Mouse (Mus musculus): ENCODE measurements around the gene Plekhf1. TPM values are rescaled to one million over a fixed set of nuclear protein-coding genes. Genes with fewer than 3 reads are reported as not detected.

Plekhf1 gene
- polyA plus RNA-seq, 1 experiment = 14.1 TPM

DNA sequence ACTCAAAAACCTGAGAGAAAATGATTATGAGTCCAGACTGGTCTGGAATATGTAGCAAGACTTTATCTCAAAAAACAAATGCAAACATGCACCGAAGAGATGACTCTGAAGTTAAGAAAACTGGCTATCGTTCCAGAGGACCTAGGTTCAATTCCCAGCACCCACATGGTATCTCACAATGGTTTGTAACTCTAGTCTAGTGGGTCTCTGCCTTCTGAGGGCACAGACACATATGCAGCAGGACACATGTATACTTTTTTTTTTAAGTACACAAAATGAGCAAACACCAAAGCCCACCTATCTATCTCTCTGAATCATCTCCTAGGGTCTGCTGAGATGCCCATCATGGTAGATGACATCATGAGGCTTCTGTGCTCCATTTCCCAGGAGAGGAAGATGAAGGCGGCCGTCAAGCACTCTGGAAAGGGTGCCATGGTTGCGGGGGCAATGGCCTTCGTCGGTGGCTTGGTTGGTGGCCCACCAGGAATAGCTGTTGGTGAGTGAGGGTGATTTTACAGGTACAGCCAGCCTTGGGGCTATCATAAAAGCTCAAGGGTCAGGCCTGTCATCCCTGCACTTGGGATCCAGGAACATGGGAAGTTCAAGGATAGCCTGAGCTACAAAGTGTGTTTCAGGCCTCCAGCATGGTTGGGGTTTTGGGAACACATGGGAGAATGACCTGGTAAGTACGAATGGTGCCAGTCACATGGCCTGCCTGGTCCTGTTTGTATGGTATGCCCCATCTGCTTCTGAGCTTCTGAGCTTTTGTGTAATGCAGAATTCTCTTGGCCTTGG lies 39.3 kb downstream of the Plekhf1 start:
- DNase-seq (ENCODE audit: low spot score) = no peak

GRCm38 (mm10) chr7:38187796-38188195 lies 40.0 kb downstream of the Plekhf1 start:
- DNase-seq (ENCODE audit: low spot score) = no peak

DNA sequence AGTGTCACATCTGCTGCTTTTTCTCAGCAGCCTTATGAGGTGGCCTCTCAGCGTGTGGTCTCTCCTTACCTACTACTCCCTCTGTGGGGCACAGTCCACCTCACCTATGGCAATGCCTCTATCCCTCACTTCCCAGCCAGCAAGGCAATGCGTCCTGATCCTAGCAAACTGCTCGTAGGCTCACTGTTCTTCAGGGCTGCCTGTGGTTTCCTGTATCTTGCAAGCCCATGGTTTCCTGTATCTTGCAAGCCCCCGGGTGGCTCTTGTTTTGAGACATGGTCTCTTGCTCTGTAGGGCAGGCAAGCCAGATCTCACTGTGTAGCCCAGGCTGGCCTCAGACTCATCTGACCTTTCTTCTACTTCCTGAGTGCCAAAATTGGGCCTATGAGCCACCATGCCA lies 41.0 kb downstream of the Plekhf1 start:
- no peak for DNase-seq (ENCODE audit: low spot score)

- DNase-seq (ENCODE audit: low spot score) = no peak
Observed at GRCm38 (mm10) chr7:38184786-38185185, 43.0 kb downstream of the Plekhf1 start.

GRCm38 (mm10) chr7:38184418-38184745 lies 43.4 kb downstream of the Plekhf1 start:
- DNase-seq (ENCODE audit: low spot score) = no peak

- DNase-seq (ENCODE audit: low spot score) = peak; percentile 84
Observed at GRCm38 (mm10) chr7:38183709-38184417, 44.0 kb downstream of the Plekhf1 start.

DNA sequence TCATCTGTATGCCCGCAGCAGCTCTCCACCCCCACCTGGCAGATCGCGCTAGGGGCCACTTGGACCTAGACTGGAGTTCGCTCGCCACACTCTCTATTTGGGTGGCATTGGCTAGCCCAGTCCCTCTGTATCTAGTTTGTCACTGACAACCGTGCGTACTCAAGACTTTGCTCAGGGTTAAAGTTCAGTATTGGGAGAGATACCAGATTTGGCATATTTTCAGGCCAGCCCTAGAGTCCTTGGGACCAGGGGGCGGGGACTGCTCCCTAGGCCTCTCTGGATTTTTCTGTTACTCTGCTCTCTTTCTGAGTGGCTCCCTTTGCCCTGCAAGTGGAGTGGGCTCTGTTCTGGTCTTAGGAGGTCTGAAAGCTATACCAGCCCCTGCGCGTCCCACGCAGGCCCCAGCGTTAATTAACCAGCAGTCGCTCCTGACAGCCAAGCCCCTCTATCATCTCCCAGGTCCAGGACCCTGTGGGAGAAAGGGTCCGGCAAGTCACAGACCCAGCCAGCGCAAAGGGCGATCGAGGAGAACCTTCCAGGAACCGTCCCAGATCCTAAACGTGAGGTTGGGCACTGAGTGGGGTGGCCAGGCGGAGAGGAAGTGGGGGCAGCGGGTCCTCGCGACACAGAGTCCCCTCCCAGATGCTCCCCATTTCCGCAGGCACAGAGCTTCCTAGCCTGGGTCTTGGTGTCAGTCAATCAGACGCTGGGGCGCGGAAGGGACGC lies 44.7 kb downstream of the Plekhf1 start, which contains the start of gene 1600014C10Rik:
1600014C10Rik (plus strand) TSS at position 256 of the 726 bp plus-strand sequence.
- peak; percentile 35 for DNase-seq (ENCODE audit: low spot score)

DNA sequence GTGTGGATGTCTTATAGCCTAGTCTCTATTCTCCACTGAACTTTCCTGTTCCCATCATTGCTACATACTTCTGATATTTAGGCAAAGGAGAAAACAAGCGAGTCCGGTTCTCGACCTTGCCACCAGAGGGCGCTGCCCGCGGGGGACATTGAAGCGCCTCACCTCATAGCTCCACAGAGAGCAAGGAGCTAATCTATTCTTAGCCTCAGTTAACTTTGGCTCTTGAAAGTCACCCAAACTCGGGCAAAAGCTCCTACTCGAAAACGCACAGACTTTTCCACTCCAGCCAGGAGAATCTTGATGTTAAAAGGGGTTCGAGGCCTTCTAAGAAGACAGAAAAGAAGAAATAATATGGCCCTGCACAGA lies 45.2 kb downstream of the Plekhf1 start:
- DNase-seq (ENCODE audit: low spot score) = peak; percentile 83

- no peak for DNase-seq (ENCODE audit: low spot score)
Observed at GRCm38 (mm10) chr7:38181366-38181765, 46.5 kb downstream of the Plekhf1 start.

DNA sequence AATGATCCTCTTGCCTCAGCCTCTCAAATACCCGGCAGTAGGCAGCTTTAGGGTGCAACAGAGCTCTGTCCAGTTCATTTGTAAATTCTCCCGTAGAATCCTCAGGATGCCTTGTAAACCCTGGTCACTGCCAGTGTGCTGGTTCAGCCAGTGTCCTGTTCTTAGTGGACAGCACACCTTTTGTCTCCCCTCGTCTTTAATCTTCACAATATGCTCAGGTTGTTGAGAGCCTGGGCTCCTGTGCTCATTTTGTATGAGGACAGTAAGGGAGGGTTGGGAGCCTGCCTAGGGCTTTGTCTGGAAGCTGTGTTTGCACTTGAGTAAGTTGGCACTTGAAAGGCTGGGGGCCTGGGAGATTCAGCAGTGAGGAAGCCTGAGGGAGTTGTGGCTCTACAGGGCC lies 47.9 kb downstream of the Plekhf1 start:
- DNase-seq (ENCODE audit: low spot score) = no peak

- no peak for DNase-seq (ENCODE audit: low spot score)
Observed at GRCm38 (mm10) chr7:38176056-38176455, 51.8 kb downstream of the Plekhf1 start.

- no peak for DNase-seq (ENCODE audit: low spot score)
Observed at GRCm38 (mm10) chr7:38174321-38175148, 53.3 kb downstream of the Plekhf1 start.

GRCm38 (mm10) chr7:38173871-38174270 lies 53.9 kb downstream of the Plekhf1 start:
- no peak for DNase-seq (ENCODE audit: low spot score)

- no peak for DNase-seq (ENCODE audit: low spot score)
Observed at GRCm38 (mm10) chr7:38167724-38168141, 60.1 kb downstream of the Plekhf1 start.

Other genes with a start within 250 kb of the Plekhf1 start
- gene Uri1, start 204.5 kb downstream of the Plekhf1 start, polyA plus RNA-seq (2012; rRNA removed) = 32.2 and 36.3 TPM in 2 replicates
- gene Ccne1, start 120.5 kb downstream of the Plekhf1 start, polyA plus RNA-seq (2012; rRNA removed) = 3.1 and 3.6 TPM in 2 replicates
- 52.4 and 56.0 TPM in 2 replicates for gene 1600014C10Rik, start 44.8 kb downstream of the Plekhf1 start, polyA plus RNA-seq (2012; rRNA removed)
- 30.6 and 34.8 TPM in 2 replicates for gene Pop4, start 43.4 kb upstream of the Plekhf1 start, polyA plus RNA-seq (2012; rRNA removed)

Measured in urinary bladder, adult 2 months (tissue).